Mouse (Mus musculus) liver, adult 2 months (tissue): ENCODE results near the gene Tmem128. TPM values are rescaled to one million over a fixed set of nuclear protein-coding genes. Genes with fewer than 3 reads are reported as not detected.

Experiments
- DNase-seq: peaks from one replicate; pipeline ENCODE4 v3.0.0-alpha.2; 2011; ENCODE audit warnings: low read depth, low spot score; ENCODE audit errors: extremely low read depth
- H3K27ac ChIP-seq: fragments of 200-500 bp; replicated peaks from 2 replicates; pipeline ENCODE4 v1.5.1; 2012; ENCODE audit warnings: low read depth, mild to moderate bottlenecking, control low read depth, inconsistent platforms, low read length; ENCODE audit not compliant: insufficient read depth
- H3K27me3 ChIP-seq: fragments of 200-500 bp; 2 replicates; pipeline ENCODE4 v1.6.1; 2012; ENCODE audit warnings: mild to moderate bottlenecking, moderate library complexity, low read length, inconsistent platforms; ENCODE audit not compliant: control insufficient read depth, insufficient read depth
- H3K36me3 ChIP-seq: fragments of 200-500 bp; 2 replicates; pipeline ENCODE4 v1.6.1; 2012; ENCODE audit warnings: low read length, inconsistent platforms; ENCODE audit not compliant: control insufficient read depth, insufficient read depth
- H3K4me1 ChIP-seq: fragments of 200-500 bp; 2 replicates; pipeline ENCODE4 v1.6.1; 2011; ENCODE audit warnings: low read length; ENCODE audit not compliant: control insufficient read depth, insufficient read depth
- H3K4me3 ChIP-seq: fragments of 200-500 bp; 2 replicates; pipeline ENCODE4 v1.5.1; 2011; ENCODE audit warnings: low read depth, mild to moderate bottlenecking, control low read depth, low read length, moderate library complexity; ENCODE audit not compliant: insufficient read depth
- H3K79me2 ChIP-seq: fragments of 200-500 bp; 2 replicates; pipeline ENCODE4 v1.6.1; 2012; ENCODE audit warnings: inconsistent platforms, mild to moderate bottlenecking, low read length, moderate library complexity; ENCODE audit not compliant: control insufficient read depth, insufficient read depth
- H3K9ac ChIP-seq: fragments of 200-500 bp; 2 replicates; pipeline ENCODE4 v1.6.1; 2012; ENCODE audit warnings: low read depth, mild to moderate bottlenecking, control low read depth, inconsistent platforms, low read length
- CTCF ChIP-seq: fragments of 200-500 bp; IDR thresholded peaks from 2 replicates; pipeline ENCODE4 v1.5.1; 2011; ENCODE audit warnings: low read depth, low read length, control low read depth
- POLR2A ChIP-seq: fragments of 200-500 bp; IDR thresholded peaks from 2 replicates; pipeline ENCODE4 v1.6.1; 2011; ENCODE audit warnings: low read length, control low read depth; ENCODE audit not compliant: insufficient read depth; ENCODE audit errors: extremely low read depth
- WGBS: fragments of 180-500 bp; shearing (Covaris S2); methylation state at CpG from one replicate; pipeline ENCODE4 v1.1.7; 2018; 5-methylcytosine and 5-hydroxymethylcytosine counted together
- polyA plus RNA-seq: library from polyadenylated mRNA; depleted of rRNA; stranded (reverse); fragments of >200 nt; gene quantifications from 2 replicates; pipeline ENCODE4 v1.2.3, GENCODE M21; 2012; rRNA removed
- total RNA-seq: library from RNA; depleted of rRNA; stranded (reverse); fragments of >200 nt; gene quantifications from 2 replicates; pipeline ENCODE4 v1.2.3, GENCODE M21; 2014; rRNA removed

The Tmem128 gene
- total and polyA plus RNA-seq, 2 experiments = 17.8 to 34.8 TPM

DNA sequence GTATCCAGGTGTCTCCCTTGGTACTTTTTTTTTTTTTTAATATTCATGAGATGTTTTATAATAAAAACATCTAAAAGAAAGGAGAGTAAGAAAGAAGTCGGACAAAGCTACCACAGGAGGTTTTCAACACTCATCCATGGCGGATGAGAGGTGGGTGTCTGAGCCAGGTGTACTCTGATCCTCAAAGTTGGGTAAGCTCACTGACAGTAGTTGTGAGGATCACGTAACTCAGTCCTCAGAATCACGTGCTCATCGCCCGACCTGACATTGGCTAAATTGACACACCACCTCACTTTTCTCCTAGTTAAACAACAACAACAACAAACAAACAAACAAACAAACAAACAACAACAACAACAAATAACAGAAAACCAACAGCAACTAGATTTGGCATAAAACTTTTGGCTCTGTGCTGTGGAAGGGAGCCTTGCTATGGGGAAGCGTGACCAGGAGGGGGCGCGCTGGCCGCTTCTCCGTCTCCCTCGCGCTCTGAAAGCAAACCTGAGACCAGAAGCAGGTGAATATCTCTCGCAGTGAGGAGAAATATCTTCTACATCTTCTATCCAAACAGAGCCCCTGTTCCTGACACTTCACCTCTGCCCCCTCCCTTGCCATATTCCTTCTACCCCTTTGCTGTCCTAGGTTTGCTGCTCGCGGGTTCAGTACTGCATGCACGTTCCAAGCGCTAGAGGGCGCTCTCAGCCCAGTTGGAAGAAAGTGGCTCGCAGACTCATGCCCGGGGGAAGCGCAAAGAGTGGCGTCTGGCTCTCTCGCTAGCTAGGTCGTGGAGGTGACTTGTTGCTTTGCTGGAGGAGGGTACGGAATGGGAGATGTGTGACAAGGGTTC, 47.5 kb downstream of the Tmem128 start:
- Histone ChIP-seq H3K4me1 (no peaks in the 10 kb centered on the region), H3K36me3 (no peaks in the 10 kb centered on the region), H3K79me2 (no peaks in the 10 kb centered on the region), H3K4me3 (peak overlapping the region; percentile 28), H3K9ac (no peak overlapping the region), H3K27me3 (no peaks in the 10 kb centered on the region), H3K27ac (no peak overlapping the region)
- DNase-seq = peak; percentile 73
- 5% methylated on average over 26 of the region's 26 CpGs for WGBS
- TF ChIP-seq POLR2A = no peak
- TF ChIP-seq CTCF = peak; percentile 91

DNA sequence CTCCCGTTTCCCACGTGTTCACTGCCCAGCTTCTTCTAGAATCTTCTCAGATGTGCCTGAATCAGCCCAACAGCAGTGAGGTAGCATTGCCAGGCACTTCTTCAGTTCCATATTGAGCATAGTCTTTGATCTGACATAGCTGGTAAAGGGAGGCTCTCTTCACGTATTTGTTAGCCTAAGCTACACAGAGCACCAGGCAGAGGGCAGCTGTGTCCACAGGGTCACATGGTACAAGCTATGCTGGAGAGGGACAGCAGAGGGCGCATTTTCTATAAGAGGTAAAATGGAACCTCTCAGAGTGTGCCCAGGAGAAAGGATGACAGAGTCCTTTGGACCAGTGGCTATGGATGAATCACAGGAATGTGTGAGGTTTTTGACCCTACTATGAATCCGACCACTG, 48.9 kb downstream of the Tmem128 start:
- Histone ChIP-seq H3K79me2 (no peaks in the 10 kb centered on the region), H3K4me1 (no peaks in the 10 kb centered on the region), H3K36me3 (no peaks in the 10 kb centered on the region), H3K27me3 (no peaks in the 10 kb centered on the region), H3K4me3 (no peak overlapping the region), H3K27ac (no peak overlapping the region), H3K9ac (no peak overlapping the region)
- TF ChIP-seq CTCF = peak; percentile 63
- no peak for TF ChIP-seq POLR2A
- 45% methylated on average over 5 of the region's 5 CpGs for WGBS
- peak; percentile 46 for DNase-seq

DNA sequence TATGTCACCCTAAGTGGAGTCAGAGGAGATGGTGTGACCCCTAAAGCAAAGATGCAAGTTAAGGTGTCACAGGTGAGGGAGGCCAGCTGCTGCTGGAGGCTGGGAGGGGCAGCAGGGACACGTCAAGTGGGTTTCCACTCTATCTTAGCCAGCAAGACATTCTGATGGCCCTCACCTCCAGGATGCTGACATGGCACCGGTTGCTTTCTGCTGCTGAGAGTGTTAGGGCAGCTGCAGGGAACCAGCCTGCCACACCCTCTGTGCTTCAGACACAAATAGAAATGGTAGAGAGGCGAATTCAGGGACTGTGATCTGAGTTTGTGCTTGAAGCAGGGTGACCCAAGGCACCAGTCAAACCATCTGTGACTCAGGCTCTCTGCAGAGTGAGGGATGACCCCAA, 49.8 kb downstream of the Tmem128 start:
- Histone ChIP-seq H3K27ac (no peak overlapping the region), H3K36me3 (no peaks in the 10 kb centered on the region), H3K79me2 (no peaks in the 10 kb centered on the region), H3K4me3 (no peak overlapping the region), H3K27me3 (no peaks in the 10 kb centered on the region), H3K9ac (no peak overlapping the region), H3K4me1 (no peaks in the 10 kb centered on the region)
- no peak for DNase-seq
- 60% methylated on average over 3 of the region's 3 CpGs for WGBS
- TF ChIP-seq CTCF (no peak), POLR2A (no peak)

Other genes with a start within 250 kb of the Tmem128 start
- gene Stx18, start 221.4 kb upstream of the Tmem128 start, total RNA-seq = 13.1 and 15.5 TPM in 2 replicates
- gene Stx18, start 221.4 kb upstream of the Tmem128 start, polyA plus RNA-seq = 13.4 and 14.9 TPM in 2 replicates
- 1.3 and 1.7 TPM in 2 replicates for gene Nsg1, start 100.3 kb upstream of the Tmem128 start, total RNA-seq
- 1.1 and 1.9 TPM in 2 replicates for gene Nsg1, start 100.3 kb upstream of the Tmem128 start, polyA plus RNA-seq
- 2.3 and 2.8 TPM in 2 replicates for gene Zbtb49, start 39.7 kb upstream of the Tmem128 start, total RNA-seq
- gene Zbtb49, start 39.7 kb upstream of the Tmem128 start, polyA plus RNA-seq = 2.6 and 5.1 TPM in 2 replicates
- 7.4 and 9.2 TPM in 2 replicates for gene Lyar, start 39.7 kb upstream of the Tmem128 start, total RNA-seq
- 1.9 and 2.6 TPM in 2 replicates for gene Lyar, start 39.7 kb upstream of the Tmem128 start, polyA plus RNA-seq
- not detected in 2 replicates for gene Otop1, start 15.8 kb downstream of the Tmem128 start, total RNA-seq
- not detected in 2 replicates for gene Otop1, start 15.8 kb downstream of the Tmem128 start, polyA plus RNA-seq
- gene Drd5, start 59.2 kb downstream of the Tmem128 start, total RNA-seq = not detected in 2 replicates
- not detected in 2 replicates for gene Drd5, start 59.2 kb downstream of the Tmem128 start, polyA plus RNA-seq
- 48.3 and 80.8 TPM in 2 replicates for gene Slc2a9, start 243.0 kb downstream of the Tmem128 start, total RNA-seq
- 30.7 and 33.0 TPM in 2 replicates for gene Slc2a9, start 243.0 kb downstream of the Tmem128 start, polyA plus RNA-seq